Mouse (Mus musculus) forebrain, embryonic 15.5 days (tissue): ENCODE results near the gene C1s1. TPM values are rescaled to one million over a fixed set of nuclear protein-coding genes. Genes with fewer than 3 reads are reported as not detected.
"Not testable (repeated sequence)": the region's sequence is repeated elsewhere in the genome, so short reads cannot be mapped to it uniquely, and the experiment has no call there.

ENCODE experiments used
- ATAC-seq: fragments of 200-750 bp; cut with Nextera tagmentation; replicated peaks from 2 replicates; pipeline ENCODE4 v1.8.0; 2017; ENCODE audit warnings: mild to moderate bottlenecking, moderate TSS enrichment, moderate library complexity
- H3K27ac ChIP-seq: fragments of 300-500 bp; sonication (generic); replicated peaks from 2 replicates; pipeline ENCODE4 v1.5.1; 2015; ENCODE audit warnings: mild to moderate bottlenecking, inconsistent platforms
- H3K27me3 ChIP-seq: fragments of 300-500 bp; sonication (generic); 2 replicates; pipeline ENCODE4 v1.6.1; 2015; ENCODE audit warnings: inconsistent platforms
- H3K36me3 ChIP-seq: fragments of 300-500 bp; sonication (generic); 2 replicates; pipeline ENCODE4 v1.6.1; 2015; ENCODE audit warnings: mild to moderate bottlenecking, inconsistent platforms
- H3K4me1 ChIP-seq: fragments of 300-500 bp; sonication (generic); 2 replicates; pipeline ENCODE4 v1.6.1; 2015; ENCODE audit warnings: inconsistent platforms
- H3K4me2 ChIP-seq: fragments of 300-500 bp; sonication (generic); replicated peaks from 2 replicates; pipeline ENCODE4 v1.6.1; 2015; ENCODE audit warnings: mild to moderate bottlenecking, inconsistent platforms
- H3K4me3 ChIP-seq: fragments of 300-500 bp; sonication (generic); 2 replicates; pipeline ENCODE4 v1.5.1; 2015; ENCODE audit warnings: mild to moderate bottlenecking, inconsistent platforms
- H3K9ac ChIP-seq: fragments of 300-500 bp; sonication (generic); replicated peaks from 2 replicates; pipeline ENCODE4 v1.6.1; 2015; ENCODE audit warnings: mild to moderate bottlenecking, inconsistent platforms
- H3K9me3 ChIP-seq: fragments of 300-500 bp; sonication (generic); 2 replicates; pipeline ENCODE4 v1.6.1; 2016; ENCODE audit warnings: inconsistent platforms
- WGBS: fragments of 180-500 bp; shearing (Covaris S2); methylation state at CpG from one replicate; pipeline ENCODE4 v1.1.7; 2015; ENCODE audit warnings: mixed read lengths; 5-methylcytosine and 5-hydroxymethylcytosine counted together
- polyA plus RNA-seq: library from polyadenylated mRNA; unstranded; fragments of >200 nt; fragmentation: Nextera tagmentation; extraction: Ambion mirVana; gene quantifications from 2 replicates; pipeline ENCODE4 v1.2.1, GENCODE M21; 2015

Gene C1s1
- polyA plus RNA-seq: 0.34 and 0.47 TPM in 2 replicates

GRCm38 (mm10) chr6:124542284-124542683 lies at the start of gene C1s1:
Gene C1s1, minus strand, starts transcription at chr6:124542359.
- not testable (repeated sequence) for H3K27ac ChIP-seq, H3K4me2 ChIP-seq, H3K9ac ChIP-seq, H3K9me3 ChIP-seq, H3K4me3 ChIP-seq, H3K4me1 ChIP-seq, H3K36me3 ChIP-seq, ATAC-seq, H3K27me3 ChIP-seq
- WGBS: 0% methylated on average over 1 of the region's 1 CpGs

- no peak overlapping the region for H3K27ac ChIP-seq
- H3K27me3 ChIP-seq: no peaks in the 10 kb centered on the region
- H3K9ac ChIP-seq: no peak overlapping the region
- ATAC-seq: no peak
- no peak overlapping the region for H3K4me2 ChIP-seq
- no peaks in the 10 kb centered on the region for H3K4me1 ChIP-seq
- H3K9me3 ChIP-seq: no peaks in the 10 kb centered on the region
- no peaks in the 10 kb centered on the region for H3K36me3 ChIP-seq
- H3K4me3 ChIP-seq: no peak overlapping the region
Observed at GRCm38 (mm10) chr6:124588771-124589170, 46.6 kb upstream of the C1s1 start.

- no peak for ATAC-seq
- no peak overlapping the region for H3K4me2 ChIP-seq
- no peaks in the 10 kb centered on the region for H3K27me3 ChIP-seq
- no peaks in the 10 kb centered on the region for H3K9me3 ChIP-seq
- no peaks in the 10 kb centered on the region for H3K4me1 ChIP-seq
- H3K4me3 ChIP-seq: no peak overlapping the region
- H3K27ac ChIP-seq: no peak overlapping the region
- H3K9ac ChIP-seq: no peak overlapping the region
- no peaks in the 10 kb centered on the region for H3K36me3 ChIP-seq
- WGBS: 73% methylated on average over 4 of the region's 4 CpGs
Observed at GRCm38 (mm10) chr6:124586266-124586665, 44.1 kb upstream of the C1s1 start.

DNA sequence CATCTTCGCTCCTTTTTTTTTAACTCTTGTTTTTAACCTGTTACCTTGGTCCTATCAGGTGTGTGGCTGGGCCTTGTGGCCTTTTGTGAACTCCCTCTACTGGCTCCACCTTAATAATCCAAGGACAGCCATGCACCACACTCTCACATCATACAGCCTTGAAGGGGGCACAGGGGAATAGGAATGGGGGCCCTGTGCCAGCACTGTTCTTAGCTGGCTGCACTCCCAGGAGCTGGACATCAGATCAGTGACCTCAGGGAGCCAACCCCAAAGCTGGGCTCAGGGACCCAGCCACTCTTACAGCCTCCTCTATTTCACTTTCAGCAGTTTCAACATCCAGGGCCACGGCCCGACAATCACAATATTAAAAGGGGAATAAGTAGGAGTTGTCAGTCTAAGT lies 43.6 kb upstream of the C1s1 start:
- no peaks in the 10 kb centered on the region for H3K4me1 ChIP-seq
- H3K9ac ChIP-seq: no peak overlapping the region
- no peak overlapping the region for H3K4me3 ChIP-seq
- H3K4me2 ChIP-seq: no peak overlapping the region
- no peaks in the 10 kb centered on the region for H3K9me3 ChIP-seq
- ATAC-seq: no peak
- 79% methylated on average over 3 of the region's 3 CpGs for WGBS
- H3K36me3 ChIP-seq: no peaks in the 10 kb centered on the region
- no peaks in the 10 kb centered on the region for H3K27me3 ChIP-seq
- no peak overlapping the region for H3K27ac ChIP-seq

- Histone ChIP-seq H3K27me3 (no peaks in the 10 kb centered on the region), H3K4me2 (no peak overlapping the region), H3K9me3 (no peaks in the 10 kb centered on the region), H3K4me1 (no peaks in the 10 kb centered on the region), H3K27ac (no peak overlapping the region), H3K9ac (no peak overlapping the region), H3K4me3 (no peak overlapping the region), H3K36me3 (no peaks in the 10 kb centered on the region)
- 80% methylated on average over 3 of the region's 3 CpGs for WGBS
- ATAC-seq: no peak
Observed at GRCm38 (mm10) chr6:124584935-124585334, 42.8 kb upstream of the C1s1 start.

- H3K4me3 ChIP-seq: no peak overlapping the region
- ATAC-seq: no peak
- no peak overlapping the region for H3K27ac ChIP-seq
- 96% methylated on average over 1 of the region's 1 CpGs for WGBS
- H3K27me3 ChIP-seq: no peaks in the 10 kb centered on the region
- no peak overlapping the region for H3K4me2 ChIP-seq
- H3K9ac ChIP-seq: no peak overlapping the region
- H3K4me1 ChIP-seq: no peaks in the 10 kb centered on the region
- no peaks in the 10 kb centered on the region for H3K9me3 ChIP-seq
- H3K36me3 ChIP-seq: no peaks in the 10 kb centered on the region
Observed at GRCm38 (mm10) chr6:124582231-124582630, 40.1 kb upstream of the C1s1 start.

DNA sequence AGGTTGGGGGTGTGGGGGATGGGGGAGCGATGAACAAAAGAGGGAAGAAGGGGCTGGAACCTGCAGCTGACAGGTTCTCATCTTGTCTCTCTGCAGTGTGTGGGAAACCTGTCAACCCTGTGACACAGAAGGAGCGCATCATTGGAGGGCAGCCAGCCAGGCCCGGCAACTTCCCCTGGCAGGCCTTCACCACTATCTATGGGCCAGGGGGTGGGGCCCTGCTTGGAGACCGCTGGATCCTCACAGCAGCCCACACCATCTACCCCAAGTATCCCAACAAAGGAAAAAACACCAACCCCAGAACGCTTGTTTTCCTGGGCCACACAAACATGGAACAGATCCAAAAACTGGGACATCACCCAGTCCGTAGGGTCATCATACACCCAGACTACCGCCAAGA lies 38.0 kb upstream of the C1s1 start:
- H3K36me3 ChIP-seq, H3K9ac ChIP-seq, H3K27ac ChIP-seq, H3K27me3 ChIP-seq, ATAC-seq, H3K4me2 ChIP-seq, H3K4me1 ChIP-seq, H3K9me3 ChIP-seq, H3K4me3 ChIP-seq: not testable (repeated sequence)
- 79% methylated on average over 6 of the region's 7 CpGs for WGBS

GRCm38 (mm10) chr6:124575155-124575678 lies 33.1 kb upstream of the C1s1 start:
- H3K9me3 ChIP-seq, H3K27ac ChIP-seq, H3K9ac ChIP-seq, ATAC-seq, H3K27me3 ChIP-seq, H3K36me3 ChIP-seq, H3K4me1 ChIP-seq, H3K4me3 ChIP-seq, H3K4me2 ChIP-seq: not testable (repeated sequence)
- 93% methylated on average over 3 of the region's 3 CpGs for WGBS

DNA sequence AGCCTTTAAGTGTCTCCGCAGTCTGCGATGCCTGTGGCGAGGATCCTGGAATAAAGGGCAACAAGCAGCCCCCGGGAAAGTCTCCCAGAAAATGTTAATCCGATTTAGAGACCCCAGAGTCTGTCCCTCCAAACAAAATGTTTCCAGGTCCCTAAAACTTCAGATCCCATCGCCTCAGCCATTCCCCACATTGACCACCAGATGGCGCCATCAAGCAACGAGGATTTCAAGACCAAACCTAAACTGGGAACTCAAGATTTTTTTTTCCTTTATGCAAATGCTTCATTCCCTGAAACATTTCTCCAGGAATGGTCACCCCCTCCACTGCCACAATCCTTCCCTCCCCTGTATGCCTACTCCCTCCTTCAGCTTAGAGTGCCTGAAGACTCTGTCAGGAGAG lies 27.9 kb upstream of the C1s1 start, which contains the start of gene C1rb:
Gene C1rb, plus strand, starts transcription at position 269 of the 400 bp plus-strand sequence.
- Histone ChIP-seq H3K4me2 (no peak within 1 kb of the TSS), H3K27me3 (no peaks in the 10 kb centered on the region), H3K9me3 (no peaks in the 10 kb centered on the region), H3K36me3 (no peaks in the 10 kb centered on the region), H3K9ac (no peak within 1 kb of the TSS), H3K4me3 (no peak within 1 kb of the TSS), H3K27ac (no peak within 1 kb of the TSS), H3K4me1 (no peaks in the 10 kb centered on the region)
- WGBS: 1% methylated on average over 8 of the region's 8 CpGs
- ATAC-seq: no peak

DNA sequence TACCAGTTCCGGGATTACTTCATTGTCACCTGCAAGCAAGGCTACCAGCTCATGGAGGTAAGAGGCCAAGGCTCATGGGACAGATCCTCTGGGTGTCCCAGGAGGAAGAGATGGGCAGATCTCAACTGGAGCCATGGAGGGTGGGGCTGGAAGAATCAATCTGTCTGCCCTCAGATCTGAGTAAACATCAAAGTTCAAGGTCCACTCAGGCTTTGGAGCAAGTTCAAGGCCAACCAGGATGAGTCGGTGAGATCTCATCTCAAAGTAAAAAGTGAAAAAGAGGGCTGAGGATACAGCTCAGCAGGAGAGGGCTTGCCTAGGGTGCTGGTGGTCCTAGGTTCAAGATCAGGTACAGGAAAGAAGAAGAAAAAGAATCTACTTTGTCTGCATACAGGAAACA lies 19.5 kb upstream of the C1s1 start:
- 97% methylated on average over 2 of the region's 2 CpGs for WGBS
- not testable (repeated sequence) for H3K9ac ChIP-seq, H3K36me3 ChIP-seq, H3K27me3 ChIP-seq, H3K9me3 ChIP-seq, H3K4me1 ChIP-seq, H3K4me3 ChIP-seq, ATAC-seq, H3K27ac ChIP-seq, H3K4me2 ChIP-seq

DNA sequence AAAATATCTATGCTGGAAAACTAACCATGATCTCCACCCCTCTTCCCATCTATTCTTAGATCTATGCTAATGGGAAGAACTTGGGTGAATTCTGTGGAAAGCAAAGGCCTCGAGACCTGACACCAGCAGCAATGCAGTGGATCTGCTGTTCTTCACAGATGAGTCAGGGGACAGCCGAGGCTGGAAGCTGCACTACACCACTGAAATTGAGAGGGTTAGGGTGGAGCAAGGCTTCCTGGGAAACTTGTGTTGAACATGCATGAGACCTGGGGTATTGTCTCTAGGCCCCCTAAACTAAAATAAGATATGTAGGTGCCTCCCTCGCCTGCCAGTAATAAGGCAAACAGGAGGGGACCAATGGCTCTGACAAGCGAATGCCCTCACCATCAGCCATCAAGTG lies 19.0 kb upstream of the C1s1 start:
- H3K4me3 ChIP-seq, H3K36me3 ChIP-seq, H3K27me3 ChIP-seq, H3K4me2 ChIP-seq, H3K27ac ChIP-seq, ATAC-seq, H3K4me1 ChIP-seq, H3K9me3 ChIP-seq, H3K9ac ChIP-seq: not testable (repeated sequence)
- 90% methylated on average over 4 of the region's 4 CpGs for WGBS

GRCm38 (mm10) chr6:124555956-124556355 lies 13.8 kb upstream of the C1s1 start:
- not testable (repeated sequence) for H3K9ac ChIP-seq, H3K4me2 ChIP-seq, H3K4me1 ChIP-seq, H3K27ac ChIP-seq, H3K36me3 ChIP-seq, H3K9me3 ChIP-seq, H3K27me3 ChIP-seq, H3K4me3 ChIP-seq, ATAC-seq
- 77% methylated on average over 2 of the region's 2 CpGs for WGBS

DNA sequence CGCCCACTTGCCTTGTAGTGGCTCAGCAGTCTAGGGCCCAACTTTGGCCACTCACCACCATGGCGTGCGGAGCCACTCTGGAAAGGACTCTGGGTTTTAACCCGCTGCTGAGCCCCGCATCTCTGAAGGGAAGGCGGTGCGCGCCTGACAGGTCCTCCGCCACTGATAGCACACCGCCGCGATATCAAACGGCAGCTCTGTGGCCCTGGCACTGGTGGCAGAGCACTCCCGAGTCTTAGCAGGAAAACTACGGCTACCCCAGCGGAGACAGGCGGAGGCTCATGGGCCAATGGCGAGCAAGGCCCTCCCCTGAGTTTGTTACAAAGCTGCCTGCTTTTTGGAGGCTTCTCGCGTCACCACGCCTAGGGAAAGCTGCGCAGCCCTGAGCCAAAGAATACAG lies 10.6 kb upstream of the C1s1 start:
- Histone ChIP-seq H3K4me1 (no peaks in the 10 kb centered on the region), H3K36me3 (no peaks in the 10 kb centered on the region), H3K9me3 (no peaks in the 10 kb centered on the region), H3K4me3 (no peak overlapping the region), H3K9ac (no peak overlapping the region), H3K27ac (no peak overlapping the region), H3K4me2 (no peak overlapping the region), H3K27me3 (no peaks in the 10 kb centered on the region)
- 75% methylated on average over 22 of the region's 22 CpGs for WGBS
- no peak for ATAC-seq
